Mouse (Mus musculus) ovary, postnatal 10 days (tissue): ENCODE data around the gene Slc16a11.
"Not testable (repeated sequence)": the region's sequence is repeated elsewhere in the genome, so short reads cannot be mapped to it uniquely, and the experiment has no call there.

Source experiments
- DNase-seq: peaks from one replicate; pipeline ENCODE4 v3.0.0; 2022; ENCODE audit warnings: low spot score

Slc16a11 gene

GRCm38 (mm10) chr11:70212423-70212822, at the start of gene Slc16a11:
Slc16a11 (plus strand) TSS chr11:70212752.
- no peak for DNase-seq

- no peak for DNase-seq
These were observed 46.3 kb upstream of the Slc16a11 start for GRCm38 (mm10) chr11:70165972-70166921.

- DNase-seq, result no peak
These were observed 44.4 kb upstream of the Slc16a11 start for GRCm38 (mm10) chr11:70168136-70168535.

GRCm38 (mm10) chr11:70169471-70169870, 43.1 kb upstream of the Slc16a11 start:
- DNase-seq, result not testable (repeated sequence)

GRCm38 (mm10) chr11:70170291-70170690, 42.3 kb upstream of the Slc16a11 start:
- DNase-seq, result no peak

- DNase-seq, result no peak
These were observed 41.4 kb upstream of the Slc16a11 start for GRCm38 (mm10) chr11:70171181-70171580.

GRCm38 (mm10) chr11:70171847-70172246, 40.7 kb upstream of the Slc16a11 start:
- DNase-seq, result no peak

GRCm38 (mm10) chr11:70172298-70172697, 40.3 kb upstream of the Slc16a11 start:
- no peak for DNase-seq

- no peak for DNase-seq
These were observed 38.1 kb upstream of the Slc16a11 start for GRCm38 (mm10) chr11:70174491-70174890.

GRCm38 (mm10) chr11:70177647-70178046, 34.9 kb upstream of the Slc16a11 start:
- DNase-seq, result no peak

GRCm38 (mm10) chr11:70178311-70178710, 34.2 kb upstream of the Slc16a11 start:
- DNase-seq, result no peak

GRCm38 (mm10) chr11:70178756-70179155, 33.8 kb upstream of the Slc16a11 start:
- DNase-seq, result no peak

GRCm38 (mm10) chr11:70179401-70179800, 33.2 kb upstream of the Slc16a11 start:
- no peak for DNase-seq

- DNase-seq, result no peak
These were observed 32.1 kb upstream of the Slc16a11 start for GRCm38 (mm10) chr11:70180496-70180895.

GRCm38 (mm10) chr11:70185120-70185519, 27.4 kb upstream of the Slc16a11 start:
- no peak for DNase-seq

GRCm38 (mm10) chr11:70189319-70190134, 23.0 kb upstream of the Slc16a11 start:
- DNase-seq, result no peak

GRCm38 (mm10) chr11:70191188-70191587, 21.4 kb upstream of the Slc16a11 start:
- DNase-seq, result no peak

- DNase-seq, result no peak
These were observed 20.4 kb upstream of the Slc16a11 start for GRCm38 (mm10) chr11:70192157-70192556.

- DNase-seq, result no peak
These were observed 18.9 kb upstream of the Slc16a11 start for GRCm38 (mm10) chr11:70193354-70194285.

GRCm38 (mm10) chr11:70198332-70198731, 14.2 kb upstream of the Slc16a11 start:
- DNase-seq, result no peak

- no peak for DNase-seq
These were observed 13.4 kb upstream of the Slc16a11 start for GRCm38 (mm10) chr11:70199107-70199506.
